8 mouse cellular contexts compared by ENCODE assay signal in the genomic region with DNA sequence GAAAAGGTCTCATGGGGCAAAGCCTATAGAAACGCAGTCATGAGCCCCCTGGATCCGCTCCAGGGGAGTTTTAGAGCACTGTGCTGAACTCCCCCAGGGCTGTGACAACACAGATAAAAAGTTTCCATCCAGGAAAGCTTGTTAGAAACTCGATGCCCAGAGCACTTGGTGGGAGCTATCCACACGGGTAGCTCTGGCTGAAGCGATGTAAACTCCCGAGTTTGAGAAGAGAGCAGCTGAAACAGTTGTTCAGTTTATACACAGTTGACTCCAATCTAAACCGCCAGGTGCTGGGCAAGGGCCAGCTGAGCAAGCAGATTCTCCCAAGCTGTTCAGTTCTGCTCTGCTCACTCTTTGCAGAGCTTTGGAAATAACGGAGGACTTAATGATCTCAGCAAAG. TPM values are rescaled to one million over a fixed set of nuclear protein-coding genes. Genes with fewer than 3 reads are reported as not detected.
DNase-seq lines count a peak whose midpoint lies in the region; TF ChIP-seq lines count a peak whose summit lies in the region.

No protein-coding gene starts in this region.

- TF ChIP-seq CTCF in left cerebral cortex, adult 2 months (IDR thresholded peaks at IDR 0.05) = peak; percentile 20

- no peak overlapping the region for H3K27ac ChIP-seq in left cerebral cortex, adult 2 months

- no peak overlapping the region for H3K4me3 ChIP-seq in left cerebral cortex, adult 2 months

- no peak for DNase-seq in left cerebral cortex, adult 2 months (ENCODE audit: extremely low spot score in 1 of 2, low spot score in 2 of 2)
- no peak for DNase-seq in left cerebral cortex, adult 8-10 months (ENCODE audit: low spot score in 2 of 2)
- peak; percentile 70 for DNase-seq in cerebellum, adult 9-11 months
- peak; percentile 58 to 60 for DNase-seq in heart, postnatal 10 days
- peak; percentile 57 to 68 for DNase-seq in layer of hippocampus, postnatal 10 days (ENCODE audit: low spot score in 2 of 2)
- DNase-seq in liver = no peak
- DNase-seq in adipocyte (ENCODE audit: low spot score) = no peak
- no peak for DNase-seq in adrenal gland, postnatal 4 days (ENCODE audit: low spot score in 2 of 2)

- intact Hi-C loops in left cerebral cortex, adult 2 months (cut with DNase I) = no loop called here
- intact Hi-C loops in heart, postnatal 10 days (cut with DNase I) = no loop called here

RNA-seq across cellular contexts. Expression of gene Btbd9, which starts 37.2 kb away (rescaled TPM):
- 100 to 1,000 TPM; 102 to 104 TPM for total RNA-seq in left cerebral cortex, adult 2 months (2021)
- total RNA-seq in left cerebral cortex, adult 8-10 months (2022) = 100 to 1,000 TPM in 1 of 4 experiments, 10 to 100 TPM in 3; 85.1 to 103 (median 92.1) TPM
- 10 to 100 TPM; 30.9 to 34.0 TPM for total RNA-seq in heart, postnatal 10 days (2021)
- total RNA-seq in layer of hippocampus, postnatal 10 days (2021) = 100 to 1,000 TPM; 104 to 109 TPM
- 10 to 100 TPM; 40.4 to 41.5 TPM for total RNA-seq in adrenal gland, postnatal 4 days (2021)

Comparison
In these comparisons a context has a peak if more than half of its experiments do, and no peak if none do; other contexts are left out.
1. DNase-seq: peak in cerebellum, adult 9-11 months (single experiment), heart, postnatal 10 days (2 of 2) and layer of hippocampus, postnatal 10 days (2 of 2); none in left cerebral cortex, adult 2 months (0 of 2), left cerebral cortex, adult 8-10 months (0 of 2), liver (single experiment), adipocyte (single experiment) and adrenal gland, postnatal 4 days (0 of 2).